Mouse (Mus musculus): Measurements from ENCODE around the gene Dguok. TPM values are rescaled to one million over a fixed set of nuclear protein-coding genes. Genes with fewer than 3 reads are reported as not detected.

Dguok gene
- polyA plus RNA-seq, 1 experiment from 2014 or later, result 48.2 TPM

Other genes starting within 250 kb of the Dguok start
- 21.0 and 24.1 TPM in 2 replicates for gene Mthfd2, start 181.1 kb downstream of the Dguok start, polyA plus RNA-seq (2015; fragmentation: Nextera tagmentation; extraction: Ambion mirVana)
- 28.1 and 38.4 TPM in 2 replicates for gene Mob1a, start 181.0 kb downstream of the Dguok start, polyA plus RNA-seq (2015; fragmentation: Nextera tagmentation; extraction: Ambion mirVana)
- gene Bola3, start 157.8 kb downstream of the Dguok start, polyA plus RNA-seq (2015; fragmentation: Nextera tagmentation; extraction: Ambion mirVana), result 220 and 294 TPM in 2 replicates
- 26.2 and 37.5 TPM in 2 replicates for gene Tet3, start 47.9 kb downstream of the Dguok start, polyA plus RNA-seq (2015; fragmentation: Nextera tagmentation; extraction: Ambion mirVana)
- 17.5 and 41.6 TPM in 2 replicates for gene Actg2, start 29.3 kb upstream of the Dguok start, polyA plus RNA-seq (2015; fragmentation: Nextera tagmentation; extraction: Ambion mirVana)
- gene Stambp, start 65.8 kb upstream of the Dguok start, polyA plus RNA-seq (2015; fragmentation: Nextera tagmentation; extraction: Ambion mirVana), result 22.0 and 23.6 TPM in 2 replicates
- gene Clec4f, start 149.2 kb upstream of the Dguok start, polyA plus RNA-seq (2015; fragmentation: Nextera tagmentation; extraction: Ambion mirVana), result 0.19 and 0.50 TPM in 2 replicates
- gene Cd207, start 170.9 kb upstream of the Dguok start, polyA plus RNA-seq (2015; fragmentation: Nextera tagmentation; extraction: Ambion mirVana), result 0.20 and 0.26 TPM in 2 replicates
- gene Vax2, start 204.3 kb upstream of the Dguok start, polyA plus RNA-seq (2015; fragmentation: Nextera tagmentation; extraction: Ambion mirVana), result not detected in 2 replicates
- 0.16 TPM in 1 of 2 replicates, not detected in the other for gene Atp6v1b1, start 236.0 kb upstream of the Dguok start, polyA plus RNA-seq (2015; fragmentation: Nextera tagmentation; extraction: Ambion mirVana)

Measured in heart, embryonic 15.5 days (tissue).